Mouse (Mus musculus) mouse trophoblast stem cell (cell line): Measurements from ENCODE around the gene Ppm1h.
"Not testable (repeated sequence)": the region's sequence is repeated elsewhere in the genome, so short reads cannot be mapped to it uniquely, and the experiment has no call there.

ENCODE experiments used
- in situ Hi-C, 2 experiments: fragments of 300-500 bp; cut with MseI, MboI; formaldehyde crosslinking; loops; 2 replicates in 1 of 2; 3 replicates in 1 of 2; pipeline ENCODE4 v1.15.1; 2025

Ppm1h gene

GRCm38 (mm10) chr10:122926275-122926674 lies 247.7 kb downstream of the Ppm1h start:
- in situ Hi-C loops: no loop called here

- in situ Hi-C loops: no loop called here
These were observed 252.0 kb downstream of the Ppm1h start for GRCm38 (mm10) chr10:122930520-122930919.

- in situ Hi-C loops: no loop called here
These were observed 252.8 kb downstream of the Ppm1h start for GRCm38 (mm10) chr10:122931193-122931832.

- in situ Hi-C loops: no loop called here
These were observed 253.4 kb downstream of the Ppm1h start for GRCm38 (mm10) chr10:122931851-122932550.

- in situ Hi-C loops: no loop called here
These were observed 254.7 kb downstream of the Ppm1h start for GRCm38 (mm10) chr10:122933053-122933838.

GRCm38 (mm10) chr10:122935406-122935805 lies 256.8 kb downstream of the Ppm1h start:
- in situ Hi-C loops: not testable (repeated sequence)

GRCm38 (mm10) chr10:122937380-122937779 lies 258.8 kb downstream of the Ppm1h start:
- in situ Hi-C loops: not testable (repeated sequence)

GRCm38 (mm10) chr10:122939546-122939945 lies 261.0 kb downstream of the Ppm1h start:
- in situ Hi-C loops: no loop called here

- in situ Hi-C loops: no loop called here
These were observed 264.2 kb downstream of the Ppm1h start for GRCm38 (mm10) chr10:122942771-122943170.

GRCm38 (mm10) chr10:122943824-122944223 lies 265.3 kb downstream of the Ppm1h start:
- in situ Hi-C loops: no loop called here

- in situ Hi-C loops: no loop called here
These were observed 266.3 kb downstream of the Ppm1h start for GRCm38 (mm10) chr10:122944888-122945287.

- in situ Hi-C loops: no loop called here
These were observed 272.4 kb downstream of the Ppm1h start for GRCm38 (mm10) chr10:122950966-122951365.

- in situ Hi-C loops: no loop called here
These were observed 275.0 kb downstream of the Ppm1h start for GRCm38 (mm10) chr10:122953576-122953975.

- in situ Hi-C loops: no loop called here
These were observed 279.4 kb downstream of the Ppm1h start for GRCm38 (mm10) chr10:122957918-122958317.

- in situ Hi-C loops: no loop called here
These were observed 280.1 kb downstream of the Ppm1h start for GRCm38 (mm10) chr10:122958699-122959098.

GRCm38 (mm10) chr10:122960216-122960615 lies 281.7 kb downstream of the Ppm1h start:
- in situ Hi-C loops: no loop called here

GRCm38 (mm10) chr10:122960738-122961137 lies 282.2 kb downstream of the Ppm1h start:
- in situ Hi-C loops: no loop called here

- in situ Hi-C loops: no loop called here
These were observed 282.9 kb downstream of the Ppm1h start for GRCm38 (mm10) chr10:122961494-122961893.

- in situ Hi-C loops: no loop called here
These were observed 284.1 kb downstream of the Ppm1h start for GRCm38 (mm10) chr10:122962651-122963050.

GRCm38 (mm10) chr10:122963463-122964240 lies 285.1 kb downstream of the Ppm1h start:
- in situ Hi-C loops: no loop called here

- in situ Hi-C loops: no loop called here
These were observed 285.7 kb downstream of the Ppm1h start for GRCm38 (mm10) chr10:122964241-122964636.

- in situ Hi-C loops: not testable (repeated sequence)
These were observed 287.1 kb downstream of the Ppm1h start for GRCm38 (mm10) chr10:122965650-122966049.
